Mouse (Mus musculus) adipose tissue, adult 10 weeks (tissue): ENCODE data around the gene Wfdc5. TPM values are rescaled to one million over a fixed set of nuclear protein-coding genes. Genes with fewer than 3 reads are reported as not detected.

Source experiments
- polyA plus RNA-seq: library from polyadenylated mRNA; stranded (reverse); fragments of 350-450 nt; fragmentation: Illumina TruSeq; extraction: RNeasy Lipid Tissue Mini Kit (QIAGEN cat#74804); gene quantifications from one replicate; pipeline ENCODE4 v1.2.3, GENCODE M21; 2014; ENCODE audit warnings: low read depth, low replicate concordance

The Wfdc5 gene
- polyA plus RNA-seq = not detected

DNA sequence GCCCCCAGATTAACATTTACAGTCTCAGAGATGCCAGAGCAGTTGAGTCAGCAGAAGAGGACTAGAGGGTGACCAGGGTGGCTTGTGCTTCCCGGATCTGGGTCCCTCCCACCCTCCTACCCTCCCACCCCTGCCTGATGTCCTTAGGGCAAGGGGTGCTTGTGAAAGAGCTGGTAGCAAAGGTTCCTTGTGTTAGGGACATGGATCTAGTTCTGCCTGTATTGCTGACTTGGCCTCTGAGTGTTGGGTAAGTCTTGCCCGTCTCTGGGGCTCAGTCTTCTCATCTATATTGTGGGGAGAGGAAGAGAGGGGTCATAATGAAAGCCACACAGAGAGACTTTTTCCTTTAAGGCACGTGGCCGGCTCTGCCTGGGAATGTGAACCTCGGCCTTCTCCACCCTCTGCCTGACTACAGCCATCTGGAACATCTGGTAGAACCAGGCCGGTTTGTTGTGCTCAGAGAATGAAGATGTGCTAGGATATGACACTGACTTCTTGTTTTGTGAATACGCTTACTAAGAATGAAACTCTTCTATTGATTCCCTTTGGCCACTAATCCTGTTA is at the start of gene Wfdc5:
TSS of gene Wfdc5 (minus strand) at position 51 of the 564 bp plus-strand sequence.

GRCm38 (mm10) chr2:164221522-164221921 is 39.0 kb upstream of the Wfdc5 start, which contains the start of gene Wfdc15b:
TSS of gene Wfdc15b (minus strand) at chr2:164221660.

GRCm38 (mm10) chr2:164199626-164200327 is 17.2 kb upstream of the Wfdc5 start, which contains the start of gene Wfdc15a:
TSS of gene Wfdc15a (minus strand) at chr2:164200130.

DNA sequence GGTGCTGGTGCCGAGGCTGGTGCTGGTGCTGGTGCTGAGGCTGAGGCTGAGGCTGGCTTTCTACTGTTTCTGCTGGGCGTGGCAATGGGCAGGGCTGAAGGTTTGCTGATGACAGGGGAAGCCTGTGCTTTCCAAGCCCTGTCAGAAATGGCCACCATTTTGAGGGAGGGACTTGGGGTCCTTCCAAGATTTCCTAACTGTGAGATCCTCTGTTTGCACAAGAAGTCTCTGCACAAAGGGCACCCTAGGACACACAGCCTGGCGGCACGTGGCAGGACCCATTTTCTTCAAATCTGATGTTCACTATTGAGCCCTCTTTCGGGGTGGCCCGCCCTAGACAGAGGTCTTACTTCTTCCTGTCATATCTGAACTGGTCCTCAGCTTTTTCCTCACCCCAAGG is 8.0 kb upstream of the Wfdc5 start, which contains the start of gene Wfdc12:
TSS of gene Wfdc12 (minus strand) at position 33 of the 400 bp plus-strand sequence.

GRCm38 (mm10) chr2:164170902-164171301 is 11.6 kb downstream of the Wfdc5 start, which contains the start of gene Kcns1:
TSS of gene Kcns1 (minus strand) at chr2:164171113.

Other genes starting within 250 kb of the Wfdc5 start
- 238 TPM for gene Ywhab, start 187.8 kb downstream of the Wfdc5 start, polyA plus RNA-seq
- gene Pabpc1l, start 157.3 kb downstream of the Wfdc5 start, polyA plus RNA-seq = 55.3 TPM
- gene Stk4, start 112.4 kb downstream of the Wfdc5 start, polyA plus RNA-seq = 20.6 TPM
- 48.6 TPM for gene Tomm34, start 111.6 kb downstream of the Wfdc5 start, polyA plus RNA-seq
- 0.29 TPM for gene Kcns1, start 11.6 kb downstream of the Wfdc5 start, polyA plus RNA-seq
- not detected for gene Wfdc12, start 7.9 kb upstream of the Wfdc5 start, polyA plus RNA-seq
- 5.9 TPM for gene Wfdc15a, start 17.4 kb upstream of the Wfdc5 start, polyA plus RNA-seq
- 738 TPM for gene Wfdc15b, start 38.9 kb upstream of the Wfdc5 start, polyA plus RNA-seq
- gene Svs2, start 55.7 kb upstream of the Wfdc5 start, polyA plus RNA-seq = not detected
- not detected for gene Svs3b, start 73.9 kb upstream of the Wfdc5 start, polyA plus RNA-seq
- not detected for gene Svs4, start 95.7 kb upstream of the Wfdc5 start, polyA plus RNA-seq
- not detected for gene Svs3a, start 106.5 kb upstream of the Wfdc5 start, polyA plus RNA-seq
- not detected for gene Svs6, start 134.0 kb upstream of the Wfdc5 start, polyA plus RNA-seq
- 1.8 TPM for gene Svs5, start 150.0 kb upstream of the Wfdc5 start, polyA plus RNA-seq
- 110 TPM for gene Slpi, start 206.4 kb upstream of the Wfdc5 start, polyA plus RNA-seq
- not detected for gene Rbpjl, start 220.4 kb upstream of the Wfdc5 start, polyA plus RNA-seq
- gene Matn4, start 222.4 kb upstream of the Wfdc5 start, polyA plus RNA-seq = 1.1 TPM